Mouse (Mus musculus) cerebellum, adult 2 months (tissue): Measurements from ENCODE around the gene Dhrs2.

Experiments
- CTCF ChIP-seq: fragments of 200-500 bp; IDR thresholded peaks from 2 replicates; pipeline ENCODE4 v1.5.1; 2011; ENCODE audit warnings: low read depth, mild to moderate bottlenecking, control low read depth, low read length, moderate library complexity, borderline replicate concordance; ENCODE audit not compliant: insufficient read depth
- POLR2A ChIP-seq: fragments of 200-500 bp; IDR thresholded peaks from 2 replicates; pipeline ENCODE4 v1.6.1; 2011; ENCODE audit warnings: low read length, control low read depth, borderline replicate concordance; ENCODE audit not compliant: insufficient read depth

GRCm38 (mm10) chr14:55198187-55198586 lies 23.6 kb upstream of the Dhrs2 start:
- TF ChIP-seq CTCF (no peak), POLR2A (no peak)
